Mouse (Mus musculus) liver, postnatal 0 days (tissue): Measurements from ENCODE around the gene Fam8a1.

Source experiments
- CTCF ChIP-seq: sonication (generic); IDR thresholded peaks from 2 replicates; pipeline ENCODE4 v1.5.1; 2016; ENCODE audit warnings: antibody characterized with exemption, low read depth
- EP300 ChIP-seq: IDR thresholded peaks from 2 replicates; pipeline ENCODE4 v1.6.1; 2016; ENCODE audit warnings: antibody characterized with exemption, low read depth, mild to moderate bottlenecking

DNA sequence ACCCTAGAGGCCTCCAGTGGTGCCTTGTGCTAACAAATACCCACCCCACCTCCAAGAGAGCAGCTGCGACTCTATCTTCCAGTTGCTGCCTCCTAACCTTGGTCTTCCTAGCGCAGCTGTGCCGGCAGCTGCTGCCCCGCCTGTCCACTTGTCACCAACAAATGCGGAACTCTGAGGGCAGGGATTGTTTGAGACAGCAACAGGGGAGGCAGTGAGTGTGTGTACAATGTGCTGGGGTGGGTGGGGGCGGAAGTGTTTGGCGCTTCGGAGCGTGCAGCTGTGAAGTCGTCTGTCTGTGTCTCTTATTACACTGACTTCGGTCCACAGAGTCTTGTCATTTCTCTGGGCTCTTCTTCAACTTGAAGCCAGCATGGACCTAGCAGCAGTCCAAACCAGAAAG lies 49.7 kb upstream of the Fam8a1 start:
- TF ChIP-seq CTCF (no peak), EP300 (no peak)
